Mouse (Mus musculus) stomach, postnatal 0 days (tissue): Measurements from ENCODE around the gene Tex52. TPM values are rescaled to one million over a fixed set of nuclear protein-coding genes. Genes with fewer than 3 reads are reported as not detected.

ENCODE experiments used
- ATAC-seq: fragments of 200-750 bp; cut with Nextera tagmentation; 2 replicates; pipeline ENCODE4 v1.8.0; 2017; ENCODE audit not compliant: low FRiP score, low TSS enrichment
- DNase-seq: peaks from one replicate; pipeline ENCODE4 v3.0.0-alpha.2; 2016; ENCODE audit warnings: low spot score
- H3K27ac ChIP-seq: fragments of 300-500 bp; sonication (generic); replicated peaks from 2 replicates; pipeline ENCODE4 v1.5.1; 2014; ENCODE audit warnings: mild to moderate bottlenecking, control low read depth
- H3K27me3 ChIP-seq: fragments of 300-500 bp; sonication (generic); 2 replicates; pipeline ENCODE4 v1.6.1; 2014; ENCODE audit warnings: low read length; ENCODE audit not compliant: control insufficient read depth, insufficient read depth
- H3K36me3 ChIP-seq: fragments of 300-500 bp; sonication (generic); 2 replicates; pipeline ENCODE4 v1.6.1; 2014; ENCODE audit warnings: low read length, mixed read lengths; ENCODE audit not compliant: control insufficient read depth, insufficient read depth
- H3K4me1 ChIP-seq: fragments of 300-500 bp; sonication (generic); replicated peaks from 2 replicates; pipeline ENCODE4 v1.6.1; 2014; ENCODE audit warnings: antibody characterized with exemption; ENCODE audit not compliant: control insufficient read depth, insufficient read depth
- H3K4me2 ChIP-seq: fragments of 300-500 bp; sonication (generic); replicated peaks from 2 replicates; pipeline ENCODE4 v1.6.1; 2014; ENCODE audit warnings: low read depth, mild to moderate bottlenecking, control low read depth, moderate library complexity
- H3K4me3 ChIP-seq: fragments of 300-500 bp; sonication (generic); 2 replicates; pipeline ENCODE4 v1.5.1; 2014; ENCODE audit warnings: low read depth, low read length, control low read depth
- H3K9ac ChIP-seq: fragments of 300-500 bp; sonication (generic); 2 replicates; pipeline ENCODE4 v1.6.1; 2014; ENCODE audit warnings: mild to moderate bottlenecking, low read length, control low read depth, mixed read lengths
- H3K9me3 ChIP-seq: fragments of 300-500 bp; sonication (generic); 2 replicates; pipeline ENCODE4 v1.6.1; 2016; ENCODE audit warnings: low read length; ENCODE audit not compliant: control insufficient read depth
- CTCF ChIP-seq: IDR thresholded peaks from 2 replicates; pipeline ENCODE4 v1.5.1; 2016; ENCODE audit warnings: antibody characterized with exemption, low read depth, mild to moderate bottlenecking, moderate library complexity
- EP300 ChIP-seq: optimal IDR thresholded peaks from 2 replicates; pipeline ENCODE3; 2016; ENCODE audit warnings: antibody characterized with exemption
- WGBS: fragments of 180-500 bp; shearing (Covaris S2); extraction: QIAGEN DNeasy Blood & Tissue Kit; methylation state at CpG from one replicate; pipeline ENCODE4 v1.1.7; 2014; 5-methylcytosine and 5-hydroxymethylcytosine counted together
- polyA plus RNA-seq: library from polyadenylated mRNA; unstranded; fragments of >200 nt; fragmentation: Nextera tagmentation; extraction: Ambion mirVana; gene quantifications from 2 replicates; pipeline ENCODE4 v1.2.1, GENCODE M21; 2015

Gene Tex52
- polyA plus RNA-seq, 1 experiment from 2014 or later: 0.18 TPM

GRCm38 (mm10) chr6:128399421-128400185, 24.3 kb downstream of the Tex52 start:
- peak; percentile 34 for DNase-seq
- peak overlapping the region; percentile 51 for H3K4me2 ChIP-seq
- H3K27ac ChIP-seq: no peak overlapping the region
- no peak for TF ChIP-seq EP300
- ATAC-seq: peak; percentile 53; the same call in 1 of the 2 replicates
- H3K9ac ChIP-seq: peak overlapping the region; percentile 43; the same call in 1 of the 2 replicates
- no peaks in the 10 kb centered on the region for H3K9me3 ChIP-seq
- H3K4me3 ChIP-seq: peak overlapping the region; percentile 14
- H3K36me3 ChIP-seq: no peaks in the 10 kb centered on the region
- peaks cover 3% of the 10 kb centered on the region; the same call in 1 of the 2 replicates for H3K4me1 ChIP-seq
- 20% methylated on average over 21 of the region's 21 CpGs for WGBS
- no peaks in the 10 kb centered on the region for H3K27me3 ChIP-seq

GRCm38 (mm10) chr6:128404708-128405107, 29.5 kb downstream of the Tex52 start:
- TF ChIP-seq CTCF (no peak), EP300 (no peak)
- no peak overlapping the region for H3K4me2 ChIP-seq
- H3K4me1 ChIP-seq: peaks cover 3% of the 10 kb centered on the region; the same call in 1 of the 2 replicates
- H3K36me3 ChIP-seq: peaks cover 3% of the 10 kb centered on the region; the same call in 1 of the 2 replicates
- ATAC-seq: no peak
- H3K4me3 ChIP-seq: no peak overlapping the region
- 59% methylated on average over 5 of the region's 5 CpGs for WGBS
- no peak overlapping the region for H3K27ac ChIP-seq
- no peak for DNase-seq
- no peak overlapping the region for H3K9ac ChIP-seq
- no peaks in the 10 kb centered on the region for H3K9me3 ChIP-seq
- H3K27me3 ChIP-seq: no peaks in the 10 kb centered on the region

GRCm38 (mm10) chr6:128408544-128409125, 33.4 kb downstream of the Tex52 start:
- ATAC-seq (no peak), DNase-seq (no peak)
- 88% methylated on average over 7 of the region's 7 CpGs for WGBS
- Histone ChIP-seq H3K27me3 (no peaks in the 10 kb centered on the region), H3K4me3 (no peak overlapping the region), H3K4me2 (no peak overlapping the region), H3K9me3 (no peaks in the 10 kb centered on the region), H3K4me1 (no peaks in the 10 kb centered on the region), H3K36me3 (peaks cover 19% of the 10 kb centered on the region), H3K9ac (no peak overlapping the region), H3K27ac (no peak overlapping the region)
- TF ChIP-seq CTCF (no peak), EP300 (no peak)

GRCm38 (mm10) chr6:128410305-128410704, 35.0 kb downstream of the Tex52 start:
- H3K27me3 ChIP-seq: no peaks in the 10 kb centered on the region
- no peaks in the 10 kb centered on the region for H3K4me1 ChIP-seq
- WGBS: 94% methylated on average over 13 of the region's 13 CpGs
- H3K36me3 ChIP-seq: peaks cover 19% of the 10 kb centered on the region
- H3K27ac ChIP-seq: no peak overlapping the region
- H3K9me3 ChIP-seq: no peaks in the 10 kb centered on the region
- DNase-seq (no peak), ATAC-seq (peak; percentile 22; the same call in 1 of the 2 replicates)
- H3K9ac ChIP-seq: no peak overlapping the region
- TF ChIP-seq EP300 (no peak), CTCF (no peak)
- H3K4me2 ChIP-seq: no peak overlapping the region
- no peak overlapping the region for H3K4me3 ChIP-seq

- ATAC-seq (0 out of 2 replicates have a peak, but pooled peaks have one; percentile 41), DNase-seq (peak; percentile 80)
- peaks cover 19% of the 10 kb centered on the region for H3K36me3 ChIP-seq
Observed at GRCm38 (mm10) chr6:128411115-128411514, 35.9 kb downstream of the Tex52 start.

GRCm38 (mm10) chr6:128416169-128416568, 40.9 kb downstream of the Tex52 start:
- no peak for ATAC-seq
- Histone ChIP-seq H3K27me3 (no peaks in the 10 kb centered on the region), H3K4me1 (no peaks in the 10 kb centered on the region), H3K9me3 (no peaks in the 10 kb centered on the region), H3K9ac (no peak overlapping the region), H3K4me2 (no peak overlapping the region), H3K27ac (no peak overlapping the region), H3K4me3 (no peak overlapping the region), H3K36me3 (peaks cover 9% of the 10 kb centered on the region; the same call in 1 of the 2 replicates)
- 84% methylated on average over 5 of the region's 5 CpGs for WGBS
- DNase-seq: no peak
- TF ChIP-seq CTCF: no peak

More at GRCm38 (mm10) chr6:128411115-128411514, 35.9 kb downstream of the Tex52 start:
- WGBS: 15% methylated on average over 3 of the region's 3 CpGs
- no peak overlapping the region for H3K9ac ChIP-seq
- no peaks in the 10 kb centered on the region for H3K9me3 ChIP-seq
- no peak overlapping the region for H3K27ac ChIP-seq
- peak; percentile 94 for TF ChIP-seq CTCF
- no peak for TF ChIP-seq EP300
- H3K4me1 ChIP-seq: no peaks in the 10 kb centered on the region
- H3K27me3 ChIP-seq: no peaks in the 10 kb centered on the region
- no peak overlapping the region for H3K4me3 ChIP-seq
- H3K4me2 ChIP-seq: no peak overlapping the region
